Mouse (Mus musculus) limb, embryonic 11.5 days (tissue): ENCODE data around the gene Rnf212b. TPM values are rescaled to one million over a fixed set of nuclear protein-coding genes. Genes with fewer than 3 reads are reported as not detected.

ENCODE experiments used
- ATAC-seq: fragments of 200-750 bp; cut with Nextera tagmentation; 2 replicates; pipeline ENCODE4 v1.8.0; 2017; ENCODE audit warnings: low read depth; ENCODE audit not compliant: insufficient number of reproducible peaks, low FRiP score, low TSS enrichment
- DNase-seq: peaks from one replicate; pipeline ENCODE4 v3.0.0-alpha.2; 2015; ENCODE audit warnings: low spot score
- H3K27ac ChIP-seq: fragments of 300-500 bp; sonication (generic); replicated peaks from 2 replicates; pipeline ENCODE4 v1.5.1; 2014; ENCODE audit warnings: low read depth, mild to moderate bottlenecking, low read length
- H3K27me3 ChIP-seq: fragments of 300-500 bp; sonication (generic); 2 replicates; pipeline ENCODE4 v1.6.1; 2014; ENCODE audit warnings: mild to moderate bottlenecking, low read length, mixed read lengths; ENCODE audit not compliant: control insufficient read depth, insufficient read depth
- H3K36me3 ChIP-seq: fragments of 300-500 bp; sonication (generic); 2 replicates; pipeline ENCODE4 v1.6.1; 2014; ENCODE audit warnings: mild to moderate bottlenecking, low read length, moderate library complexity, mixed read lengths; ENCODE audit not compliant: control insufficient read depth, insufficient read depth
- H3K4me1 ChIP-seq: fragments of 300-500 bp; sonication (generic); 2 replicates; pipeline ENCODE4 v1.6.1; 2014; ENCODE audit warnings: low read length, mixed read lengths; ENCODE audit not compliant: control insufficient read depth, insufficient read depth
- H3K4me2 ChIP-seq: fragments of 300-500 bp; sonication (generic); 2 replicates; pipeline ENCODE4 v1.6.1; 2014; ENCODE audit warnings: low read depth, mild to moderate bottlenecking, moderate library complexity; ENCODE audit not compliant: severe bottlenecking
- H3K4me3 ChIP-seq: fragments of 300-500 bp; sonication (generic); 2 replicates; pipeline ENCODE4 v1.5.1; 2014; ENCODE audit warnings: low read depth, low read length
- H3K9ac ChIP-seq: fragments of 300-500 bp; sonication (generic); 2 replicates; pipeline ENCODE4 v1.6.1; 2014; ENCODE audit warnings: mild to moderate bottlenecking, low read length
- H3K9me3 ChIP-seq: fragments of 300-500 bp; sonication (generic); 2 replicates; pipeline ENCODE4 v1.6.1; 2016; ENCODE audit warnings: low read length; ENCODE audit not compliant: control insufficient read depth
- WGBS: fragments of 180-500 bp; shearing (Covaris S2); extraction: QIAGEN DNeasy Blood & Tissue Kit; methylation state at CpG from one replicate; pipeline ENCODE4 v1.1.7; 2014; 5-methylcytosine and 5-hydroxymethylcytosine counted together
- polyA plus RNA-seq: library from polyadenylated mRNA; unstranded; fragments of >200 nt; fragmentation: Nextera tagmentation; extraction: Ambion mirVana; gene quantifications from 2 replicates; pipeline ENCODE4 v1.2.1, GENCODE M21; 2014

Gene Rnf212b
- polyA plus RNA-seq, 1 experiment from 2014 or later: not detected

GRCm38 (mm10) chr14:54868026-54868425 lies 54.1 kb downstream of the Rnf212b start:
- Histone ChIP-seq H3K9me3 (no peaks in the 10 kb centered on the region), H3K4me1 (no peaks in the 10 kb centered on the region), H3K27ac (no peak overlapping the region), H3K9ac (no peak overlapping the region), H3K36me3 (no peaks in the 10 kb centered on the region), H3K4me2 (no peak overlapping the region), H3K27me3 (no peaks in the 10 kb centered on the region), H3K4me3 (no peak overlapping the region)
- ATAC-seq (no peak), DNase-seq (no peak)
- 82% methylated on average over 4 of the region's 4 CpGs for WGBS

GRCm38 (mm10) chr14:54870861-54871260 lies 56.9 kb downstream of the Rnf212b start, which contains the start of gene Homez:
TSS of gene Homez (minus strand) at chr14:54870961.
- H3K9ac ChIP-seq: no peak within 1 kb of the TSS
- no peak within 1 kb of the TSS for H3K27ac ChIP-seq
- WGBS: 90% methylated on average over 5 of the region's 5 CpGs
- H3K4me2 ChIP-seq: no peak within 1 kb of the TSS
- H3K36me3 ChIP-seq: no peaks in the 10 kb centered on the region
- H3K27me3 ChIP-seq: peaks cover 5% of the 10 kb centered on the region; the same call in 1 of the 2 replicates
- no peaks in the 10 kb centered on the region for H3K9me3 ChIP-seq
- H3K4me3 ChIP-seq: no peak within 1 kb of the TSS
- ATAC-seq (no peak), DNase-seq (no peak)
- H3K4me1 ChIP-seq: peaks cover 2% of the 10 kb centered on the region

GRCm38 (mm10) chr14:54874165-54874564 lies 60.2 kb downstream of the Rnf212b start:
- Histone ChIP-seq H3K9me3 (no peaks in the 10 kb centered on the region), H3K27ac (no peak overlapping the region), H3K4me2 (no peak overlapping the region), H3K4me3 (no peak overlapping the region), H3K9ac (no peak overlapping the region), H3K27me3 (peaks cover 18% of the 10 kb centered on the region), H3K36me3 (no peaks in the 10 kb centered on the region), H3K4me1 (peaks cover 9% of the 10 kb centered on the region)
- DNase-seq: no peak
- no peak for ATAC-seq
- WGBS: 85% methylated on average over 3 of the region's 3 CpGs

- Histone ChIP-seq H3K27ac (no peak overlapping the region), H3K9me3 (no peaks in the 10 kb centered on the region), H3K27me3 (peaks cover 18% of the 10 kb centered on the region), H3K4me1 (peaks cover 9% of the 10 kb centered on the region), H3K4me2 (peak overlapping the region; percentile 99), H3K4me3 (peak overlapping the region; percentile 57), H3K9ac (peak overlapping the region; percentile 72), H3K36me3 (no peaks in the 10 kb centered on the region)
- DNase-seq: no peak
- WGBS: 2% methylated on average over 36 of the region's 36 CpGs
- peak; percentile 41; the same call in 1 of the 2 replicates for ATAC-seq
Observed at GRCm38 (mm10) chr14:54875844-54876538, 62.0 kb downstream of the Rnf212b start.

GRCm38 (mm10) chr14:54876539-54877047 lies 62.7 kb downstream of the Rnf212b start:
- under 1% methylated on average over 53 of the region's 72 CpGs for WGBS
- peak; percentile 81 for ATAC-seq

GRCm38 (mm10) chr14:54877048-54877715 lies 63.2 kb downstream of the Rnf212b start, which contains the start of gene Ppp1r3e:
TSS of gene Ppp1r3e (minus strand) at chr14:54877550.
- DNase-seq: peak; percentile 64
- peak; percentile 49 for ATAC-seq
- Histone ChIP-seq H3K4me1 (peaks cover 9% of the 10 kb centered on the region), H3K9ac (peak within 1 kb of the TSS; percentile 72), H3K4me3 (peak within 1 kb of the TSS; percentile 57), H3K4me2 (peak within 1 kb of the TSS; percentile 99), H3K27me3 (peaks cover 18% of the 10 kb centered on the region), H3K9me3 (no peaks in the 10 kb centered on the region), H3K27ac (no peak within 1 kb of the TSS), H3K36me3 (no peaks in the 10 kb centered on the region)
- WGBS: under 1% methylated on average over 37 of the region's 61 CpGs

More at GRCm38 (mm10) chr14:54876539-54877047, 62.7 kb downstream of the Rnf212b start:
- Histone ChIP-seq H3K36me3 (no peaks in the 10 kb centered on the region), H3K4me3 (peak overlapping the region; percentile 57), H3K4me1 (peaks cover 9% of the 10 kb centered on the region), H3K9me3 (no peaks in the 10 kb centered on the region), H3K27me3 (peaks cover 18% of the 10 kb centered on the region), H3K9ac (peak overlapping the region; percentile 72), H3K4me2 (peak overlapping the region; percentile 99), H3K27ac (no peak overlapping the region)
- peak; percentile 86 for DNase-seq

- Histone ChIP-seq H3K4me2 (peak within 1 kb of the TSS; percentile 66), H3K27me3 (no peaks in the 10 kb centered on the region; the same call in 1 of the 2 replicates), H3K9ac (peak within 1 kb of the TSS; percentile 53), H3K27ac (peak within 1 kb of the TSS; percentile 72), H3K4me1 (peaks cover 9% of the 10 kb centered on the region), H3K36me3 (no peaks in the 10 kb centered on the region), H3K4me3 (peak within 1 kb of the TSS; percentile 38), H3K9me3 (no peaks in the 10 kb centered on the region)
- WGBS: 1% methylated on average over 27 of the region's 27 CpGs
- ATAC-seq: peak; percentile 81
- DNase-seq: peak; percentile 83
Observed at GRCm38 (mm10) chr14:54883154-54884021, 69.4 kb downstream of the Rnf212b start, which contains the start of the genes Bcl2l2 and Gm20521. TSS of gene Bcl2l2 (plus strand) at chr14:54883377. TSS of gene Gm20521 (plus strand) at chr14:54883441.
